Mouse (Mus musculus) lung, postnatal 0 days (tissue): ENCODE measurements around the gene Pkd1l3. TPM values are rescaled to one million over a fixed set of nuclear protein-coding genes. Genes with fewer than 3 reads are reported as not detected.

Source experiments
- ATAC-seq: fragments of 200-750 bp; cut with Nextera tagmentation; 2 replicates; pipeline ENCODE4 v1.8.0; 2017; ENCODE audit warnings: moderate library complexity
- DNase-seq: peaks from one replicate; pipeline ENCODE4 v3.0.0-alpha.2; 2016; ENCODE audit warnings: low spot score
- H3K27ac ChIP-seq: fragments of 300-500 bp; sonication (generic); 2 replicates; pipeline ENCODE4 v1.5.1; 2014; ENCODE audit warnings: antibody characterized with exemption, mild to moderate bottlenecking, low read length, mixed read lengths
- H3K27me3 ChIP-seq: fragments of 300-500 bp; sonication (generic); replicated peaks from 2 replicates; pipeline ENCODE4 v1.6.1; 2014; ENCODE audit warnings: low read length, mixed read lengths; ENCODE audit not compliant: insufficient read depth
- H3K36me3 ChIP-seq: fragments of 300-500 bp; sonication (generic); 2 replicates; pipeline ENCODE4 v1.6.1; 2014; ENCODE audit warnings: low read length, mixed read lengths; ENCODE audit not compliant: insufficient read depth
- H3K4me1 ChIP-seq: fragments of 300-500 bp; sonication (generic); 2 replicates; pipeline ENCODE4 v1.6.1; 2014; ENCODE audit warnings: antibody characterized with exemption, low read depth, low read length, mixed read lengths; ENCODE audit not compliant: insufficient read depth
- H3K4me2 ChIP-seq: fragments of 300-500 bp; sonication (generic); replicated peaks from 2 replicates; pipeline ENCODE4 v1.6.1; 2014; ENCODE audit warnings: low read depth, mild to moderate bottlenecking, low read length, moderate library complexity, mixed read lengths
- H3K4me3 ChIP-seq: fragments of 300-500 bp; sonication (generic); 2 replicates; pipeline ENCODE4 v1.5.1; 2014; ENCODE audit warnings: low read depth, low read length
- H3K9ac ChIP-seq: fragments of 300-500 bp; sonication (generic); replicated peaks from 2 replicates; pipeline ENCODE4 v1.6.1; 2014; ENCODE audit warnings: low read depth, mild to moderate bottlenecking
- H3K9me3 ChIP-seq: fragments of 300-500 bp; sonication (generic); 2 replicates; pipeline ENCODE4 v1.6.1; 2016; ENCODE audit warnings: low read length, mixed read lengths
- CTCF ChIP-seq: IDR thresholded peaks from 2 replicates; pipeline ENCODE4 v1.5.1; 2016; ENCODE audit warnings: antibody characterized with exemption, mild to moderate bottlenecking
- EP300 ChIP-seq: IDR thresholded peaks from 2 replicates; pipeline ENCODE4 v1.6.1; 2016; ENCODE audit warnings: antibody characterized with exemption, mild to moderate bottlenecking, control low read depth
- WGBS: fragments of 180-500 bp; shearing (Covaris S2); extraction: QIAGEN DNeasy Blood & Tissue Kit; methylation state at CpG from one replicate; pipeline ENCODE4 v1.1.7; 2014; 5-methylcytosine and 5-hydroxymethylcytosine counted together
- polyA plus RNA-seq: library from polyadenylated mRNA; unstranded; fragments of >200 nt; fragmentation: Nextera tagmentation; extraction: Ambion mirVana; gene quantifications from 2 replicates; pipeline ENCODE4 v1.2.1, GENCODE M21; 2015

Pkd1l3 gene
- polyA plus RNA-seq, 1 experiment from 2014 or later: 0.13 TPM

GRCm38 (mm10) chr8:109641236-109641635, 26.9 kb downstream of the Pkd1l3 start:
- no peak overlapping the region for H3K9ac ChIP-seq
- no peak overlapping the region for H3K27ac ChIP-seq
- H3K27me3 ChIP-seq: no peaks in the 10 kb centered on the region
- H3K4me1 ChIP-seq: no peaks in the 10 kb centered on the region
- no peaks in the 10 kb centered on the region for H3K36me3 ChIP-seq
- no peak for DNase-seq
- no peak for ATAC-seq
- TF ChIP-seq CTCF: no peak
- no peak for TF ChIP-seq EP300
- H3K9me3 ChIP-seq: no peaks in the 10 kb centered on the region
- no peak overlapping the region for H3K4me2 ChIP-seq
- 66% methylated on average over 5 of the region's 5 CpGs for WGBS
- H3K4me3 ChIP-seq: no peak overlapping the region

GRCm38 (mm10) chr8:109647331-109647730, 33.0 kb downstream of the Pkd1l3 start:
- Histone ChIP-seq H3K27ac (no peak overlapping the region), H3K36me3 (no peaks in the 10 kb centered on the region), H3K9me3 (no peaks in the 10 kb centered on the region), H3K4me1 (no peaks in the 10 kb centered on the region), H3K4me3 (no peak overlapping the region), H3K9ac (no peak overlapping the region), H3K4me2 (no peak overlapping the region), H3K27me3 (no peaks in the 10 kb centered on the region)
- ATAC-seq (no peak), DNase-seq (no peak)
- 51% methylated on average over 11 of the region's 11 CpGs for WGBS
- TF ChIP-seq CTCF (no peak), EP300 (no peak)

GRCm38 (mm10) chr8:109648469-109648868, 34.2 kb downstream of the Pkd1l3 start:
- H3K9ac ChIP-seq: no peak overlapping the region
- no peaks in the 10 kb centered on the region for H3K4me1 ChIP-seq
- H3K4me2 ChIP-seq: no peak overlapping the region
- no peaks in the 10 kb centered on the region for H3K36me3 ChIP-seq
- DNase-seq (no peak), ATAC-seq (no peak)
- TF ChIP-seq CTCF: no peak
- TF ChIP-seq EP300: no peak
- H3K4me3 ChIP-seq: no peak overlapping the region
- H3K9me3 ChIP-seq: no peaks in the 10 kb centered on the region
- 30% methylated on average over 7 of the region's 7 CpGs for WGBS
- H3K27me3 ChIP-seq: no peaks in the 10 kb centered on the region
- H3K27ac ChIP-seq: no peak overlapping the region

- no peak overlapping the region for H3K4me3 ChIP-seq
- no peaks in the 10 kb centered on the region for H3K4me1 ChIP-seq
- no peaks in the 10 kb centered on the region for H3K27me3 ChIP-seq
- no peaks in the 10 kb centered on the region for H3K9me3 ChIP-seq
- TF ChIP-seq EP300 (no peak), CTCF (no peak)
- ATAC-seq: no peak
- H3K36me3 ChIP-seq: no peaks in the 10 kb centered on the region
- H3K27ac ChIP-seq: no peak overlapping the region
- no peak for DNase-seq
- 73% methylated on average over 10 of the region's 10 CpGs for whole genome bisulfite sequencing
- H3K9ac ChIP-seq: no peak overlapping the region
- H3K4me2 ChIP-seq: no peak overlapping the region
These were observed 36.5 kb downstream of the Pkd1l3 start for GRCm38 (mm10) chr8:109650801-109651200.

GRCm38 (mm10) chr8:109656860-109657259, 42.5 kb downstream of the Pkd1l3 start:
- no peaks in the 10 kb centered on the region for H3K4me1 ChIP-seq
- no peak overlapping the region for H3K9ac ChIP-seq
- H3K27me3 ChIP-seq: no peaks in the 10 kb centered on the region
- no peaks in the 10 kb centered on the region for H3K36me3 ChIP-seq
- ATAC-seq: no peak
- TF ChIP-seq EP300: no peak
- TF ChIP-seq CTCF: no peak
- no peaks in the 10 kb centered on the region for H3K9me3 ChIP-seq
- no peak overlapping the region for H3K4me2 ChIP-seq
- H3K27ac ChIP-seq: no peak overlapping the region
- WGBS: 79% methylated on average over 3 of the region's 3 CpGs
- no peak for DNase-seq
- no peak overlapping the region for H3K4me3 ChIP-seq

- no peak for DNase-seq
- Histone ChIP-seq H3K4me2 (no peak overlapping the region), H3K36me3 (no peaks in the 10 kb centered on the region), H3K9me3 (no peaks in the 10 kb centered on the region), H3K4me3 (no peak overlapping the region), H3K27me3 (no peaks in the 10 kb centered on the region), H3K27ac (no peak overlapping the region), H3K9ac (no peak overlapping the region), H3K4me1 (no peaks in the 10 kb centered on the region)
- ATAC-seq: no peak
- TF ChIP-seq EP300 (no peak), CTCF (no peak)
- 73% methylated on average over 3 of the region's 3 CpGs for WGBS
These were observed 48.0 kb downstream of the Pkd1l3 start for GRCm38 (mm10) chr8:109662328-109662727.

- no peak for DNase-seq
- peaks cover 9% of the 10 kb centered on the region for H3K36me3 ChIP-seq
- TF ChIP-seq EP300 (no peak), CTCF (no peak)
- no peak overlapping the region for H3K4me2 ChIP-seq
- H3K27me3 ChIP-seq: no peaks in the 10 kb centered on the region
- 73% methylated on average over 5 of the region's 5 CpGs for WGBS
- H3K9ac ChIP-seq: no peak overlapping the region
- no peaks in the 10 kb centered on the region for H3K9me3 ChIP-seq
- ATAC-seq: no peak
- no peaks in the 10 kb centered on the region for H3K4me1 ChIP-seq
- no peak overlapping the region for H3K27ac ChIP-seq
- H3K4me3 ChIP-seq: no peak overlapping the region
These were observed 52.3 kb downstream of the Pkd1l3 start for GRCm38 (mm10) chr8:109666616-109667015.
